Mouse (Mus musculus) adrenal gland, adult 2 months (tissue): ENCODE measurements around the gene 2510039O18Rik. TPM values are rescaled to one million over a fixed set of nuclear protein-coding genes. Genes with fewer than 3 reads are reported as not detected.

Experiments
- DNase-seq: peaks from one replicate; pipeline ENCODE4 v3.0.0; 2021
- polyA plus RNA-seq: library from polyadenylated mRNA; depleted of rRNA; stranded (reverse); fragments of >200 nt; gene quantifications from 2 replicates; pipeline ENCODE4 v1.2.3, GENCODE M21; 2012
- total RNA-seq, 2 experiments: library from RNA; stranded (reverse); gene quantifications; 2 replicates each; pipeline ENCODE4 v1.2.3; 2021

2510039O18Rik gene
- total and polyA plus RNA-seq, 3 experiments: 44.4 to 120 (median 44.4) TPM

GRCm38 (mm10) chr4:147936331-147936954, 4.3 kb upstream of the 2510039O18Rik start, which contains the start of gene Plod1:
Plod1 (minus strand) TSS chr4:147936767.
- peak; percentile 93 for DNase-seq

- no peak for DNase-seq
Measured at GRCm38 (mm10) chr4:147937021-147937420, 3.7 kb upstream of the 2510039O18Rik start.

DNA sequence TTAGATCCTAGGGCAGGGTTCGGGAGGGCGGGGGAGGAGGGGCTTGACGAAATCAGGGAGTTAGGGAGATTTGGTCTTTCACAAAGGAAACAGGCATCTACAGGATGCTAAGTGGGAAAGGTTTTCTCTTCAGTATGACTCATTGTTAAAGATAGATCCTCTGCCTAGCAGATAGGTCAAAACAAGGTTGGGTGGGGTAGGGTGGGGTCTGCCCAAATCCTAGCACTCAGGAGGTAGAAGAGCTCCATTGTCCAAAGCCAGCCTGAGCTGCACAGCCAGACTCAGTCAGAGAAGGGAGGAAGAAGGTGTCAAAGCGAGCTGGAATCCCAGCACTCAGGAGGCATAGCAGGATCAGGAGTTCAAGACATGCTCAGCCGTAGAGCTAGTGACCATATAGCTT, 3.2 kb upstream of the 2510039O18Rik start:
- DNase-seq: no peak

DNA sequence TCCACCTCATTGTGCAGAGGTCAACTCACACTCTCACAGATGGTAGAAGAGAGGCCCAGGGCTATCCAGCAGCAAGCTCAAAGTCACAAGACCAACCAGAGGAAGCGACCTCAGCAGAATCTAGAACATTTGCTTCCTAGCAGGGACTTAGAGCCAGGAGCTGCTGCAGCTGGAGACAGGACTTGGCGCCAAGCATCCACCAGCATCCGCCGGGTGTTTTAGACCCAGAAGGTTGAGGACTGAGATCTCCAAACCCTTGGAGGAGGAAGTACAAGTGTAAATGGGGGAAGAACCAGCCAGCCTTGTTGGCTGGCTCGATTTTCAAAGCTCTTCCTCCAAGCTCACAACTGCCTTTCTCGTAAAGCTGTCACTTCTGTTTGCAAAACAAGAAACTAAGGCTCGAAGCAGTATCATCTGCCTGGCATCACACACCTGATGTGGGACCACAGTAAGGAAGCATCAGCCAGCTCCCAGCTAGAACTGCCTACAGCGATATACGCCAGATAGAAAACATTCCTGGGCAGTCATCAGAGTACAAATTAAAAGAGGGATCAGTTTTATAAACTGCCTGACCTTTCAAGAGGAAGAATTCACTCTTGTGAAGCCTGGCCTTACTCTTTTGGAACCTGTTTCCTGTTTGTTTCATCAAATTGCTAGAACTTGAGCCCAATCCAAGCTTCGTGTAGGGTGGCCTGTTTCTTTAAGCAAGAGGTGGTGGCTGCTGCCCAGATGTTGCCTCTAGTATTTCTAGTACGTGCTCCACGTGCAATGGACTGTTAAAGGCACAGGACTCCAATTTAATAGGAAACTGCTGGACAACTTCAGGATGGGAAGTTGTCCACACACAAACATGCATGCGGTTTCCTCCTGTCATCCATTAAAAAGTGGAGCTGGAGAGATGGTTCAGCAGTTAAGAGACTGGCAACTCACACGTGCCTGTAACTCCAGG, 2.3 kb upstream of the 2510039O18Rik start:
- peak; percentile 43 for DNase-seq

- DNase-seq: no peak
Measured at GRCm38 (mm10) chr4:147940111-147940510, 584 bp upstream of the 2510039O18Rik start.

GRCm38 (mm10) chr4:147941045-147942020, 638 bp downstream of the 2510039O18Rik start:
- no peak for DNase-seq

GRCm38 (mm10) chr4:147943005-147943404, 2.3 kb downstream of the 2510039O18Rik start:
- no peak for DNase-seq

DNA sequence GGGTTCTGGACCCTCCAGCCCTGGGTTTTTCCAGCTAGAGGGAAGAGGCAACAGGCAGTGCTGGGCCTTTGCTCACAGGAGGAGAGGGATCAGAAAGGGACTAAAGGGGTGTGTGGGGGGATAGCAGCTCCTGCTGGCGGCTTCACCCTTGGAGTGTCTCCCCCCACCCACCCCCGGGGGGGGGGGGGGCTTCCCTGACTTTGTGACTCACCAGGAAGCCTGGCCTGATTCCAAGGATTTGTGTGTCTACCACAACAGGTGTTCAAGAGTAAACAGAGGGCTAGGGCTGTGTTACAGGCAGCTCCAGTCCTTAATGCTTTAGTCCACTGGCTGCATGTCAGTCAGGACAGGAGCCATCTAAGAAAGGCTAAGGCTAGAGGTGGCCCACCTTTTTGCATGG, 6.8 kb downstream of the 2510039O18Rik start:
- DNase-seq: no peak

GRCm38 (mm10) chr4:147953590-147953989, 12.9 kb downstream of the 2510039O18Rik start:
- no peak for DNase-seq

DNA sequence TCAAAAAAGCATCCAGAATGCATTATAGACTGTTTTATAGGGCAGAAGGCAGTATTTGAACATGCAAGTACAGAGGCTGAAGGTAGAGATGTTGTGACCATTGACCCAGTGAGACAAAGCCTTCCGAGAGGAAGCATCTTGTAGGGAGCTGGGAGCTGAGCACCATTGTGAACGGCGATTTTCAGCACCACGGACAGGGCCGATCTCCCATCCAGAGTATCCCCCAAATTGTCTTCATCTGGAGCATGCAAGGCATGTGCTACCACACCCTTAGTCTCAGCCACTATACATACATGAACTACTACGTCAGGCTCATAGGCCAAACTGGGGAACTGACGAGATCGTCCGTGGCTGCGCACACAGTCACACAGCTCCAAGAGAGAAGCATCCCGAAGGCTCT, 16.4 kb downstream of the 2510039O18Rik start:
- no peak for DNase-seq

DNA sequence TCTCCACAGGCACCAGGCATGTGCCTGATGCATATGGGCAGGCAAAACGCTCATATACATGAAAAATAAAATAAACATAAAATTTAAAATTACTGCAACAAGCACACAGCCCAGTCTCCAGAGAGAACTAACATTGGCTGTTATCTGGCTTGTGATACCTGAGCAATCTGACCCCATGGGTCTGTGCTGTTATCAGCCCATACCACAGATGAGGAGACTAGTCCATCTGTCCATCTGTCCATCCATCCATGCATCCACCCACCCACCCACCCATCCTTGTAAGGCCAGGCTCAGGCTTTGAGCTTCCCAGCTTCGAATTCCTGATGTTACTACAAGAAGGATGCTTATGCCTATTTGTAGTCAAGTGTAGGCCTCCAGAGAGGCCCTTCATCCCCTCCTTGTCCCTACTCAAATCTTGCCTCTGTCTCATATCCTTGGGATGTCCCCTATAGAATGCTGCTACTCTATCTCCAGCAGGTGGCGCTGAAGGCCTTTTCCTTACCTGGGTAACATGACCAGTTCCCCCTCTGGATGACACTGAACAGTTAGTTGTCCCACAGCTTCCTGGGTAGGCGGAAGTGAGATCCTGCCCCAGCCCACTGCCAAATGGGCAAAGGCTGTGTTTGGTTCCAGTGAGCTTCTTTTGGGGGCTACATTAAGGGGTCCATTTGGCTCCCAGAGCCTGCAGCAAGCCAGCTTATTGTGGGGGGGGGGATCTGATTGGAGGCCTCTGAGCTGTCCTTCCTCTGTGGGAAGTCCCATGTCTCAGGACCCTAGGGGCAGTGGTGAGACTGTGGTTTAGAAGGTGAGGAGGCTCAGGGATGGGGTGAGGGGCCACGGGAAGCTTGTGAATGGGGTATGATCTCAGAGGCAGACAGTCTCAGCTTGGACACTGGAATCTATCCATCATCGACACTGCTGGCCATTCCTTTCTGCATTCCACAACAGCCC, 19.5 kb downstream of the 2510039O18Rik start:
- DNase-seq: peak; percentile 63

- no peak for DNase-seq
Measured at GRCm38 (mm10) chr4:147962781-147963180, 22.1 kb downstream of the 2510039O18Rik start.

- DNase-seq: no peak
Measured at GRCm38 (mm10) chr4:147963623-147964022, 22.9 kb downstream of the 2510039O18Rik start.

DNA sequence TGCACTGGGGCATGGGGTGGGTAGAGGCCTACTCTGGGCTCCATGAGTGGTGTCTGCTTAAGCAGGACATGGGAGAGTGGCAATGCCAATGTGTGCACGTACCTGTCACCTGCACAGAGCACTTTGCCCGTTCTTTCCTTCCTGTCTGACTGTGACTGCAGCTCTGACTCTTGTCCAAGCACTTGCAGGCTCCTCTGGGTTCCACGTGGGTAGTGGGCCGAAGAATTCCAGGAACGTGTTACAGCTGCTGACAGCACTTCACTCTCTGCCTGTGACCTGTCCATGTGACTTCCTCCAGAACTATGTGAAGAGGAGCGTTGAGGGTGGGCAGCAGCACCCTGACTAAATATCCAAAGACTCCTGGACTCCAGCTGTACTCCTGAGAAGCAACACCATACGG, 25.0 kb downstream of the 2510039O18Rik start:
- DNase-seq: no peak

DNA sequence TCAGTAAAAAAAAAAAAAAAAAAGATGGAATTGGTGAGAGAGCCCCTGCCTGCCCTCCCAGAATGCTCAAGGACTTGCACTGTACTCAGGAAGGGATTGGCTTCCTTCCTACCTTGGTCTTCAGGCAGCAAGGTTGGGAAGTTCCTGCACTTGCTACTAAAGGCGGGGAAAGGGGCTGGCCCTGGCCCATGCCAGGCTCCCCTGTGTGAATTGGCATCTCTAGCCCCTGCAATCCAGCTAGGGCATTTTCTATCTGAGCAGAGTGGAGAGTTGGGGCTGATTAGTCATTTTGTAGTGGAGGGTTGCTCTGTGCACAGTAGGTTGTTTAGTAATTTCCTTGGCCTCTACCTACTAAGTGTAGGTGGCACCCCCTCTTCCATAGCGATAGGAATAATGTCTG, 28.1 kb downstream of the 2510039O18Rik start:
- DNase-seq: no peak

- no peak for DNase-seq
Measured at GRCm38 (mm10) chr4:147969337-147969736, 28.6 kb downstream of the 2510039O18Rik start.

DNA sequence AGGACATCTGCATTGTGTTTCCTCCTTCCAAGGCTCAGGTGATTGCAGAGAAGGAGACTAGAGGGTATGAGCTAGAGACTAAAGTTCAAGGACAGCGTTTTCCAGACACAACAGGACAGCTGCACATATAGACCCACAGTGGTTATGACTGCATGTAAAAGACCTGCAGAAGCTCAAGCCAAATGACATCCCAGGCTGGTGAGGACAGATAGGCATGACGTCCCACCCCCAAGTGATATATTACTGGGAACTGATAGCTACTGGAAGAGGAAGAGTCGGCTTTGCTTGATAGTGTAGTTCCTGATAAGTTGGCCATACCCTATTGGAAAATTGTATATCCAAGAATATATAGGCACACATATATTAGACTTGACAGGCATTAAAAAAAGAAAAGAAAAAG, 35.5 kb downstream of the 2510039O18Rik start:
- no peak for DNase-seq

DNA sequence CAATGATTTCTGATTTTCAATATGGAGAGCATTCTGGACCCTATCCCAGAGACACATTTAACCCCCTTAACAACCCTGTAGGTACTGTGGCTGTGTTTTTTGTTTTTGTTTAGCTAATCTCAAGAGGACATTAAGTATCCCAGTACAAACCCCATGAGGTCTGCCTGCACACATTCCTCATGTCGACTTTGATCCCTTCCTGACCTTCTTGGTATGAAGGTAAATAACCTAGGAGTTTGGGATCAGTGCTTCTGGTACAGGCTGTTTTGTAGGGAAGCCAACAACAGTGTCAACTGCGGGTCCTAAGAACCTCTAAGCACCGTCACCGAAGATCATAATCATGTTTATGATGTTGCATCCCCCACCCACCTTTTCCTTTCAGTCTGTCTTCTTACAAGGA, 37.0 kb downstream of the 2510039O18Rik start:
- DNase-seq: no peak

- peak; percentile 52 for DNase-seq
Measured at GRCm38 (mm10) chr4:147978391-147978790, 37.7 kb downstream of the 2510039O18Rik start.

DNA sequence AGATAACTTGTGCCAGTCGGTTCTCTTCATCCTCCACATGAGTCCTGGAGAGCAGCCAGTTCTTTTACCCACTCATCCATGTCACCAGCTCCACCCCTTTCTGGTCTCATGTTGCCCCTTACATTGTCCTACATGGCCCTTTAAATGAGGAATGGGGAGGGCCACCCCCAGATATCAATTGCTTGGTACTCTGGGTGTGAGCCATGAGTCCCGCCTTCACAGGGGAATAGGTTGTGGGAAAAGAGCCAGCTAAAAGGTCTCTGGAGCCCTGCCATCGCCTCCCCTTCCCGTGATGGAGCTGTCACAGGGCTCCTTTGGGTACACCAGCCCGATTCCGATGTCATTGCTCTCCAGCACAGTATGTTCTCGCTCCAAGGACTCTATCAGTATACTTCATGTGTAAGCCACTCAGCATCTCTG, 38.8 kb downstream of the 2510039O18Rik start:
- DNase-seq: no peak
